Mouse (Mus musculus): ENCODE measurements around the gene Ugt2b5.
"Not testable (repeated sequence)": the region's sequence is repeated elsewhere in the genome, so short reads cannot be mapped to it uniquely, and the experiment has no call there.

Ugt2b5 gene

DNA sequence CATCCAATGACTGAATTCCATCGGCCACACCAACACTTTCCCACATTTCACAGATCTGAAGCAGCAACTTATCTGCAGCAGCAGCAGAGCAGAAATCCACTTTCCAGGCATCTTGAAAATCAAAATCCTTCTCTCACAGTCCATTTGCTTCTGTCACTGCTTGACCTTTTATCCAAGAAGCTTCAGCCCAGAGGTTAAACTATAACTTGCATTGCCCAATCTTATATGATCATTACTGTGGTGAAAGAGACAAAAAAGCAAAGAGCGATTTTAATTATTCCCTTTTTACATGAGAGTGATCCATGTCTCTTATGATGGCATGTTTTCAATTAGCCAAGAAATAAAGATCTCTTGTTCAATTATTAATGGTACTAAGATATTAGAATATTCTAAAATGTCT, at the start of gene Ugt2b5:
Gene Ugt2b5 (minus strand): TSS at position 123 of the 400 bp plus-strand sequence.
- DNase-seq (ENCODE audit: low read depth, low spot score), result not testable (repeated sequence)

DNA sequence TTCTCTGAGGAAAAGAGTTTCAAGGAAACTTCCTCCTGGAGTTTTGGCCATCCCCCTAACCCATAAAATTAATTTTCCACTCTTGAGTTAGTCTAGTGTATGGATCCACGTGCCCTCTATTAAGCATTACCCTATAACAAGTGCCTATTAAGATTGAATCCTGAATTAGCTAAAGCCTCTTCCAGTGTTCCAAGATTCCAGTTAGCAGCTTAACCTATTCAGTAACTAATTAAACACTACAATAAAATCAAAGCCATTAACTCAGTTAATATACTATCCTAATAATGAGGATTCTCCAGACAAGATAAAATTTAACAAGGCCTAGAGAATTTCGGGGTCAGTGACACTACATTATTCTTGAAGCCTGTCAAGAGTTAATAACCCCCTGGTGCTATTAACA, 35.7 kb upstream of the Ugt2b5 start:
- not testable (repeated sequence) for DNase-seq (ENCODE audit: low read depth, low spot score)

DNA sequence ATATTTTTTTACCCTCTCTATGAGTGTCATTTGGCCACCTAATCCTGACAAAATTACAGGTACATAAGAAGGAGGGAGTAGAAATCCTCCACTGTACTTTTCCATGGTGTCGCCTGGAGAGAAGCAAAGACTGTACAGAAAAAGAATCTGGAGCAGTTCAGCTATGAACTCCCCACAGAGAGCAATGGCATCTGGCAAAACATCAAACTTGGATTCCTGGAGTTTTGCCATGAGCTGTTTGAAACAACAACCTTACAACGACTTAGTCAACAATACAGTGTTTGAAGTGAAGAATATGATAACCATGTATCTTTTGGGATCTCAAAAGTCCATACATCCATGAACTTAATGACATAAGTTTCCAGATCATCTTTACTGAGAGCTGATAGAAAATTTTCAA, 34.6 kb upstream of the Ugt2b5 start:
- peak; percentile 3 for DNase-seq (ENCODE audit: low read depth, low spot score)

DNA sequence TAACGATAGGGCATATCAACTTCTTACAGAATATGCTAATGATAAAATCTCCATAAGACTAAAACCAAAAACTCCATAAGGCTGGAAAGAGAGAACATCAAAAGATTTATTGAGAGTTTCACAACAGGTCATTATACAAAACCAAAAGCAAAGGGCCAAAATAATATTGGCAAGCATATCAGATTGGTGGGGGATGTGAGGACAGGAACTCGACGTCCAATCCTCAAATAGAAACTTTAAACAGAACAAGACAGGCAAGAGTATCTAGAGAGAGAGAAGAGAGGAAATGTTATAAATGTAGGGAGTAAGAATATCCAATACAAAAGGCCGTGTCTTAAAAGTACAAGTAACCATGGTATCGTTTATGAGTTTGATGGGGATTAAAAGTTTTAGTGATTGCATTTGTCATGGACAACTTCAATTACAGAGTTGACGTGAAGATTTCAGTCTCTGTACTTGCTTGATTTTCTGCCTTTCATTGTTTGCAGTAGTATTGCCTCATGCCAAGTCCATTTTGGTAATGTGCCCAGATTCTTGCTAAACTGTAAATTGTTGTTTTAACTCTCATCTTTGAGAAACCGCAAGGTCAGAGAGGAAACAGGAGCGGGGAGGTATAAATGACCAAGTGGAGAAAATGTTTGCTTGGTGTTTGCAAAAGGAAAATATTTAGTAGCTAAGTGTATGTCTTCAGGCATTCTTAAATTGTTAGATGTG, 7.8 kb upstream of the Ugt2b5 start:
- DNase-seq (ENCODE audit: low read depth, low spot score), result peak; percentile 8

DNA sequence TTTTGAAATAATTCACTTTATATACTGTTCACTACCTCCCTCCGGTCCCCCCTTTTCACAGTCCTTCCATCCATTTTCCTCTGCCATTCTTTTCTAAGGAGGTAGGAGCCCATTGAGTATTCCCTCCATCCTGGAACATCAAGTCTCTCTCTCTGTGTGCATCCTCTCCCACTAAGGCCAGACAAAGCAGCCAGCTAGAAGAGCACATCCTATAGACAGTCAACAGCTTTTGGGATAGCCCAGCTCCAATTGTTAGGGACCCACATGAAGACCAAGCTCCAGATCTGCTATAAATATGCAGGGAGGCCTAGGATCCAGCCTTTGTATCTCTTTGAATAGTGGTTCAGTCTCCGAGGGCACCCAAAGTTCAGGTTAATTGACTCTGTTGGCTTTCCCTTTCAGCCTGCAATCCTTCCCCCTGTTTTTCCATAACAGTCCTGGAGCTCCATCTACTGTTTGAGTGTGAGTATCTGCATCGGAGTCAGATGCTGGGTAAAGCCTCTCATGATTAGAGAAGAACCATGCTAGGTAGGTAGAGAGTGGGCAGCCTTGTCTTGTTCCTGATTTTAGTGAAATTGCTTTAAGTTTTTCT, 2.8 kb upstream of the Ugt2b5 start:
- DNase-seq (ENCODE audit: low read depth, low spot score), result peak; percentile 30

DNA sequence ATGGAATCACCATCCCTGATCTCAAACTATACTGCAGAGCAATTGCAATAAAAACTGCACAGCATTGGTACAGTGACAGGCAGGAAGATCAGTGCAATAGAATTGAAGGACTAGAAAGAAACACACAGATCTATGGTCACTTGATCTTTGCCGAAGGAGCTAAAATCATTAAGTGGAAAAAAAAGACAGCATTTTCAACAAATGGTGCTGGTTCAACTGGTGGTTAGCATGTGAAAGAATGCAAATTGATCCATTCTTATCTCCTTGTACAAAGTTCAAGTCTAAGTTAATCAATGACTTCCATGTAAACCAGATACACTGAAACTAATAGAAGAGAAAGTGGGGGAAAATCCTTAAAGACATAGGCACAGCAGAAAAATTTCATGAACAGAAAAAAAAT, 36.4 kb downstream of the Ugt2b5 start:
- not testable (repeated sequence) for DNase-seq (ENCODE audit: low read depth, low spot score)

DNA sequence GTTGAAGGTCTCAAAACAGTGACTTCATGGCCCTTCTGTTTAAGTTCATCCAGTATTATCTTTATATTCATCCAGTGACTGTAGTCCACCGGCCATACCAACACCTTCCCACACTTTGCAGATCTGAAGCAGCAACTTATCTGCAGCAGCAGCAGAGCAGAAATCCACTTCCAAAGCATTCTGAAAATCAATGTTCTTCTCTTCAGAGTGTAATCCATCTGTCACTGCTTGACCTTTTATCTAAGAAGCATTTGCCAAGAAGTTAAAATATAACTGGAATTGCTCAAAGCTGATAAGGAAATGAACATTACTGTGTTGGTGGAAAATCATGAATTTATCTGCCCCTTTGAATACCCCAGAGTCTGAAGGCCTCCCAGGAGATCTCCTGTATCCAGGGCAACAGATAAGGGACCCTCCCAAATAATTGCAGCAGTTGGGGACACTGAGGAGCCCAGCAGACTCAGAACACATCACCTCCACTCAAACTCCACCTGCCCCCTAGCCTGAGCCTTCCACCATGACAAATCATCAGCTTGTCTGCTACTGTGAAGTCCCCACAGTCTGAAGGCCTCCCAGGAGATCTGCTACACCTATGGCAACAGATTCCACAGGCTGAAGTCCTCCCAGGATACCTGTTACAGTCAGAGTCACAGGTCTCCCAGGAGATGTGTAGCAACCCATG, 47.6 kb downstream of the Ugt2b5 start, which contains the start of gene Ugt2b36:
Gene Ugt2b36 (minus strand): TSS at position 210 of the 682 bp plus-strand sequence.
- no peak for DNase-seq (ENCODE audit: low read depth, low spot score)

DNA sequence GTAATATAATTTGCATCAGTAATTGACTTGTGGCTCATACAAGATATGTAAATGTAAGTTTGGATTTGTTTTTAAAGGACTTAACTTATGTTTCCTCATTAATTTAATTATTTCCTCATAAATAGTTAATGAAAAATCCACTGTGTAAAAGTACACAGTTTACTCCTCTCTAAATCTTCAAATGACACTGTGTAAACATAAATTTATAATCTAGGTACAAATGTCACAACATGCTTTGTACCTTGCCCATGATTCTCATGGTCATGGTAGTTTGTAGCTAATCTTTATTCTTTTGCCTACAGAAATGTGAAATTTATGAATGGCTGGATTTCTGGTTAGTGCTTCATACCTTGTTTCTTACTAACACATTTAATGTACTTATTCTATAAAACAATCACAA, 49.0 kb downstream of the Ugt2b5 start:
- DNase-seq (ENCODE audit: low read depth, low spot score), result no peak

DNA sequence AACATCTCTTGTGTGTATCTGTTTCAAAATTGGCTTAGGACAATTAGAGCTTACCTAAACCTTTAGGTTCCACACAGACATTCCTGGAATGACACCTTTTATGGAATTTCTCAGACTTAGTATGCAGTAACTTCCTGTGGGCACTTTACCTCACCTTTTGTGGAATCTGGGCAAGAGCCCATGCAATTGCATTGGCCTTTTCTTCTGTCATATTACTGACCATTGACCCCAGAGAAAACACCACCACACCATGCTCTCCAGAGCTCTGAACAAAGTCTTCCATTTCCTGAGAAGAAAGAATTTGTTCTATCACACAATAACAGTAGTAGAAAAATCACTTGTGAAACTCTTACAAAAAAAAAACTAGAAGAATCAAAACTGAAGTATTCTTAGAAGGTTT, 50.9 kb downstream of the Ugt2b5 start:
- no peak for DNase-seq (ENCODE audit: low read depth, low spot score)

DNA sequence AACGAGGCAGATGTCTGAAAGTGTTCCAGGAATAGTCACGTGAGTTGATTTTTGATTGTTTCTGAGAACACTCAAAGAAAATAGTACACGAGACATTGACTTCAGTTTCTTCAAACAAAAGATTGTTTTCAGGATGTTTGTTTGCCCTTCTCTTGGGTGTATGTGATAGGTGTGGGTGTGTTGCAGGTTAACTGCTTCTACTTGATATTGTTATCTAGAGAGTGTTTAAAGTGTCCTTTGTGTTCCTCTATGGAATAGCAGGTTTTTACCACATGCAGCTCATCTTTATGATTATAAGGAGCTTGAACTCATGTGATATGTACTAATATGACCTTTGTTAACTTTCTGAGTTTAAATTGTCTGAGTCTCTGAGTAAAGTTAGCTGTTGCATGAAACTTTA, 53.8 kb downstream of the Ugt2b5 start:
- DNase-seq (ENCODE audit: low read depth, low spot score), result no peak

Data from brain, adult 2 months (tissue).